Mouse (Mus musculus) lung, embryonic 14.5 days (tissue): ENCODE data around the gene Gm17720. TPM values are rescaled to one million over a fixed set of nuclear protein-coding genes. Genes with fewer than 3 reads are reported as not detected.

ENCODE experiments used
- ATAC-seq: fragments of 200-750 bp; cut with Nextera tagmentation; 2 replicates; pipeline ENCODE4 v1.8.0; 2017; ENCODE audit warnings: mild to moderate bottlenecking, moderate TSS enrichment, moderate library complexity; ENCODE audit not compliant: insufficient read depth
- DNase-seq: peaks from one replicate; pipeline ENCODE4 v3.0.0-alpha.2; 2015
- H3K27ac ChIP-seq: fragments of 300-500 bp; sonication (generic); 2 replicates; pipeline ENCODE4 v1.5.1; 2014; ENCODE audit warnings: low read depth, mild to moderate bottlenecking, moderate library complexity
- H3K27me3 ChIP-seq: fragments of 300-500 bp; sonication (generic); 2 replicates; pipeline ENCODE4 v1.6.1; 2014; ENCODE audit warnings: low read length, control low read depth; ENCODE audit not compliant: insufficient read depth
- H3K36me3 ChIP-seq: fragments of 300-500 bp; sonication (generic); 2 replicates; pipeline ENCODE4 v1.6.1; 2014; ENCODE audit warnings: control low read depth; ENCODE audit not compliant: insufficient read depth
- H3K4me1 ChIP-seq: fragments of 300-500 bp; sonication (generic); 2 replicates; pipeline ENCODE4 v1.6.1; 2014; ENCODE audit warnings: antibody characterized with exemption, control low read depth; ENCODE audit not compliant: insufficient read depth
- H3K4me2 ChIP-seq: fragments of 300-500 bp; sonication (generic); 2 replicates; pipeline ENCODE4 v1.6.1; 2014; ENCODE audit warnings: mild to moderate bottlenecking
- H3K4me3 ChIP-seq: fragments of 300-500 bp; sonication (generic); 2 replicates; pipeline ENCODE4 v1.5.1; 2014; ENCODE audit warnings: low read depth, low read length
- H3K9ac ChIP-seq: fragments of 300-500 bp; sonication (generic); 2 replicates; pipeline ENCODE4 v1.6.1; 2014
- H3K9me3 ChIP-seq: fragments of 300-500 bp; sonication (generic); 2 replicates; pipeline ENCODE4 v1.6.1; 2016; ENCODE audit warnings: low read depth, low read length, control low read depth
- CTCF ChIP-seq: IDR thresholded peaks from 2 replicates; pipeline ENCODE4 v1.5.1; 2016; ENCODE audit warnings: antibody characterized with exemption, low read depth
- WGBS: fragments of 180-500 bp; shearing (Covaris S2); extraction: QIAGEN DNeasy Blood & Tissue Kit; methylation state at CpG from one replicate; pipeline ENCODE4 v1.1.7; 2014; 5-methylcytosine and 5-hydroxymethylcytosine counted together
- polyA plus RNA-seq: library from polyadenylated mRNA; unstranded; fragments of >200 nt; fragmentation: Nextera tagmentation; extraction: Ambion mirVana; gene quantifications from 2 replicates; pipeline ENCODE4 v1.2.1, GENCODE M21; 2014

The Gm17720 gene
- polyA plus RNA-seq, 1 experiment from 2014 or later = not detected

DNA sequence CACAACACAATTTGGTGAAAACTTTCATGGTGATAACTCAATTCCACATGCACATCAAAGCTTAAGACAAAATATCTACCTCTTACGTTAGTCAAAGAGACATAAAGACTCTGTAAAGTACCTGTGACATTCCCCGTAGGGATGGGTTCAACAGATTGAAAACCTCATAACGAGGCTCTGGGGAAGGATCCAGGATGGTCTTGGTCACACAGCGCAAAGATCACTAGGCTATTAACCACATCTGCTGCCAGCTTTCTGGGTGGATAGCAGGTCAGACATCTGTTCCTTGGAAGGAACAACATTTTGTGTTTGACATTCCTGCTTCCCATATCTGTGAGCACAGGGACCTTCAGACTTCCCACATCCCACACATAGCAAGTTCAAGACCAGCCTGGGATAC is 32.8 kb downstream of the Gm17720 start:
- Histone ChIP-seq H3K27me3 (no peaks in the 10 kb centered on the region), H3K4me2 (no peak overlapping the region), H3K4me3 (no peak overlapping the region), H3K9me3 (no peaks in the 10 kb centered on the region), H3K9ac (no peak overlapping the region), H3K27ac (no peak overlapping the region), H3K36me3 (no peaks in the 10 kb centered on the region), H3K4me1 (no peaks in the 10 kb centered on the region)
- WGBS = 87% methylated on average over 4 of the region's 4 CpGs
- DNase-seq (no peak), ATAC-seq (no peak)
- no peak for TF ChIP-seq CTCF

DNA sequence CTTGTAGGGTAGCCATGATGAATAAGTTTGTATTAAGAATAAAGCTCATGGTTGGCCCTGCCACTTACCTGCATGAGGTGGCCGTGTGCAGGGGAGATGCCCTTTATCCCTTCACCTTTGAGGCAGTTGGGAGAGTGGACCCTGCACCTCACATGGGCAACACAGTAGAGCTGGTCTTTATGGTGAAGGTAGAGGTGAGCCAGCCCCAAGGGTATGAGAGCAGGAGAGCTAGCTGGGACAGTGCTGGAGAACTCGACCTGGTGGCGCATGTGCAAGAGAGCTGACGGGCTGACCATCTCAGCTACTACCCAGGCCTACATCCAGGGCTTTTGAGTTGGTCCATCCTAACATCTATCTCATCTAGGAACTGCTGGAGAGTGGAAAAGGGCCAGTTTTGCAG is 36.9 kb downstream of the Gm17720 start:
- H3K27ac ChIP-seq = no peak overlapping the region
- no peak overlapping the region for H3K9ac ChIP-seq
- H3K4me3 ChIP-seq = no peak overlapping the region
- 88% methylated on average over 4 of the region's 4 CpGs for WGBS
- no peaks in the 10 kb centered on the region for H3K4me1 ChIP-seq
- H3K9me3 ChIP-seq = 0 out of 2 replicates have a peak, but pooled peaks cover 2% of the 10 kb centered on the region
- no peak for TF ChIP-seq CTCF
- no peaks in the 10 kb centered on the region for H3K27me3 ChIP-seq
- H3K36me3 ChIP-seq = no peaks in the 10 kb centered on the region
- DNase-seq (no peak), ATAC-seq (no peak)
- no peak overlapping the region for H3K4me2 ChIP-seq

DNA sequence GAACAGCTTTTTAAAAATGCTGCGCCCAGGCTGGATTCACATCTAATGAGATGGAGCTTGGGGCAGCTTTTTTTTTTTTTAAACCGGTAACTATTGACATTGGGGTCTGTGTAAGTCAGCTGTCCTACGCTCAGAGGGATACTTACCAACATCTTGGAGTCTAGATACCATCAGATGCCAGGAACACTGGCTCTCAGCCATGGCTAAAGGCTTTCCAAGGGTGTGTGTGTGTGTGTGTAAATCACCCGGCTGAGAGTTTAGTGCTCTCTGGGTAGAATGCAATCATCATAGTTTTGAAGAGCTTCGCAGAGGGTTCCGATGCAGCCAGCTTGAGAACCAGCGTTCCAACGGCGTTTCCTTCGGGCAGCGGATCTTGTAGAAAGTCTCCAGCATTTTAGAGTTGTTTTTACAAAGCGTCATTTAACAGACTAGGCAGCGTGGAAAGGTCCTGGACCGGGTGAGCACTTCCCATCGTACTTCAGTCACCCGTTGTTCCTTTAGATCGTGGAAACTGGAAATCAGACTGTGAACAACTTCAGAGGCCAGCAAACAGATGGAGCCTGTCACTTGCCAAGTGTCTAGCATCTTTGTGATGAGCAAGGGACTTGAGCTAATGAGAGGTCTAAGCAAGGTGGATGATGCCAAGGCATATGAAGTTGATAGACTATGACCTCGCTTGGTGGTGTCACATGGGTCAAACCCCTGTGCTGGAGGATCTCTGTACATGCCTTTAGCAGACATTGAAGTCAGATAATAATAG is 37.8 kb downstream of the Gm17720 start:
- TF ChIP-seq CTCF = no peak

DNA sequence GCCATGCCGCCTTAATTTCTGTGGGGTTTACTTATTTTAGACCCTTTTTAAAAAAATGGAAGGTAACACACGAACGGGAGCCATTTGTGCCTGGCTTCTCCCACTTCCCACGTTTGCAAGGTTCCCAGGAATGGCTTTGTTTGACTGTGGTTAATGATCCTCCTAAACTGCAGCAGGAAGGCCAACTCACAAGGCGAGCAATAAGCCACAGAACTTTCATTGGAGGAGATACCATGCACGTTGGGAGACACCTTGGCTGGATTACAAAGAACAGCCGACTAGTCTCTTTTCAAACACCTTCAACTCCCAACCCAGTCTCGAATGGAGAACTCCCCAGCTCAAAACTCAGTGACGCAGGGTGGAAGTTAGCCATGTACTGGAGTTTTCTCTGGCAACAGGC is 38.4 kb downstream of the Gm17720 start:
- H3K4me3 ChIP-seq = no peak overlapping the region
- H3K27ac ChIP-seq = no peak overlapping the region
- H3K4me1 ChIP-seq = no peaks in the 10 kb centered on the region
- 0 out of 2 replicates have a peak, but pooled peaks cover 2% of the 10 kb centered on the region for H3K9me3 ChIP-seq
- no peak for TF ChIP-seq CTCF
- H3K36me3 ChIP-seq = no peaks in the 10 kb centered on the region
- no peak overlapping the region for H3K4me2 ChIP-seq
- no peak overlapping the region for H3K9ac ChIP-seq
- no peak for ATAC-seq
- no peaks in the 10 kb centered on the region for H3K27me3 ChIP-seq
- DNase-seq = no peak
- 57% methylated on average over 9 of the region's 9 CpGs for WGBS

More for the DNA sequence above, 37.8 kb downstream of the Gm17720 start:
- Histone ChIP-seq H3K4me1 (no peaks in the 10 kb centered on the region), H3K27me3 (no peaks in the 10 kb centered on the region), H3K9me3 (0 out of 2 replicates have a peak, but pooled peaks cover 2% of the 10 kb centered on the region), H3K36me3 (no peaks in the 10 kb centered on the region), H3K4me2 (no peak overlapping the region), H3K4me3 (no peak overlapping the region), H3K27ac (no peak overlapping the region), H3K9ac (no peak overlapping the region)
- ATAC-seq = no peak
- WGBS = 89% methylated on average over 18 of the region's 18 CpGs
- DNase-seq = no peak

DNA sequence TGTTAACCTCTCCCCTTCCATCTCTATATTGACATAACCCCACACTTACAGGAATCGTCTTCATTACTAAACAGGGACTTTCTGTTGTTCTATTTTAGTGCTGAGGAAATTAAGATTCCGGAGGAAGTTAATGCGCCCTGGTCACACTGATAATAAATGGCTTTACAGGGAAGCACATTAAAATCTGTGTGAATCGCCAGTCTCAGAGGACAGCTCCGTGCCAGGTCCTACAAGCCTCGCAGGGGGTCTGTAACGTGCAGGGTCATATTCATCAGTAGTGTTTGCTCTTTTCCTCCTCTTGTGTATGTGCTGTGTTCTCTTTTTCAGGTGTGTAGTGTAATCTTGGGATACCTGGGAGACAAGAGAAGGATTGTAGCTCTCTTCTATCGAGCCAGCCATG is 44.3 kb downstream of the Gm17720 start:
- no peak for TF ChIP-seq CTCF
- H3K4me3 ChIP-seq = no peak overlapping the region
- 0 out of 2 replicates have a peak, but pooled peaks cover 2% of the 10 kb centered on the region for H3K9me3 ChIP-seq
- no peaks in the 10 kb centered on the region for H3K36me3 ChIP-seq
- no peak overlapping the region for H3K4me2 ChIP-seq
- WGBS = 68% methylated on average over 8 of the region's 8 CpGs
- ATAC-seq = no peak
- H3K27ac ChIP-seq = no peak overlapping the region
- no peak overlapping the region for H3K9ac ChIP-seq
- H3K27me3 ChIP-seq = no peaks in the 10 kb centered on the region
- DNase-seq = no peak
- H3K4me1 ChIP-seq = no peaks in the 10 kb centered on the region

GRCm38 (mm10) chr8:110051208-110051607 is 51.3 kb downstream of the Gm17720 start:
- DNase-seq (no peak), ATAC-seq (no peak)
- Histone ChIP-seq H3K4me2 (no peak overlapping the region), H3K36me3 (no peaks in the 10 kb centered on the region), H3K4me1 (no peaks in the 10 kb centered on the region), H3K9ac (no peak overlapping the region), H3K27ac (no peak overlapping the region), H3K27me3 (no peaks in the 10 kb centered on the region), H3K9me3 (no peaks in the 10 kb centered on the region), H3K4me3 (no peak overlapping the region)
- TF ChIP-seq CTCF = no peak
- WGBS = 65% methylated on average over 6 of the region's 6 CpGs

DNA sequence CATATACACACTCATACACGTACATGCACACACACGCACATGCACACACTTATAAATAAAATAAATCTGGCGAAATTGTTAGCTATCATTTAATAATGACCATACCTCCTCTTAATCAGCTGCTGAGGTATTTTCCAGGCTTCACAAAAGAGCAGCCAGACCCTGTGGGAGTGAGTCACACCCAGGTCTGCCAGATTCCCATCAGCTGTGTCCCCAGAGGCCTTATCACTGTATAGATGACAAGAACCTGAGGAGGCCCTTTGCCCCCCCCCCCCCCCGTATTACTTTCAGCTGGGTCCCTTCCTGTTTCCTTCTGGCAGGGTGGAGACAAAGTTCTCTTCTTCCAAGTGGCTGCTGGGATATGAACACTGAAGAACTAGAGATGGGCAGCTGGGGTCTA is 62.0 kb downstream of the Gm17720 start:
- no peak overlapping the region for H3K4me2 ChIP-seq
- no peaks in the 10 kb centered on the region for H3K4me1 ChIP-seq
- DNase-seq (no peak), ATAC-seq (no peak)
- no peak overlapping the region for H3K9ac ChIP-seq
- no peak overlapping the region for H3K4me3 ChIP-seq
- WGBS = 69% methylated on average over 4 of the region's 4 CpGs
- no peak overlapping the region for H3K27ac ChIP-seq
- no peak for TF ChIP-seq CTCF
- no peaks in the 10 kb centered on the region for H3K27me3 ChIP-seq
- H3K9me3 ChIP-seq = no peaks in the 10 kb centered on the region
- H3K36me3 ChIP-seq = no peaks in the 10 kb centered on the region
